Mouse (Mus musculus) G1E (cell line): ENCODE data around the gene Drg1. TPM values are rescaled to one million over a fixed set of nuclear protein-coding genes. Genes with fewer than 3 reads are reported as not detected.

Source experiments
- ATAC-seq: 2 replicates; pipeline ENCODE4 v1.8.0; 2016; ENCODE audit warnings: mild to moderate bottlenecking; ENCODE audit not compliant: insufficient number of reproducible peaks, poor library complexity, low FRiP score, severe bottlenecking; ENCODE audit errors: extremely low read depth
- DNase-seq: peaks from one replicate; pipeline ENCODE4 v3.0.0; 2012; ENCODE audit warnings: low spot score
- H3K27me3 ChIP-seq: 2 replicates; pipeline ENCODE4 v1.6.1; 2012; ENCODE audit warnings: mild to moderate bottlenecking, low read length, inconsistent platforms; ENCODE audit not compliant: insufficient read depth
- H3K36me3 ChIP-seq: replicated peaks from 2 replicates; pipeline ENCODE3; 2012; ENCODE audit warnings: mild to moderate bottlenecking, inconsistent platforms
- H3K4me1 ChIP-seq: 2 replicates; pipeline ENCODE4 v1.6.1; 2012; ENCODE audit warnings: low read depth, low read length, inconsistent platforms, mixed read lengths; ENCODE audit not compliant: insufficient read depth
- H3K4me3 ChIP-seq: 2 replicates; pipeline ENCODE4 v1.5.1; 2012; ENCODE audit warnings: low read depth, mild to moderate bottlenecking, inconsistent platforms, low read length, moderate library complexity, mixed read lengths
- H3K9me3 ChIP-seq: replicated peaks from 2 replicates; pipeline ENCODE4 v1.6.1; 2012; ENCODE audit warnings: inconsistent platforms
- CTCF ChIP-seq: IDR thresholded peaks from 2 replicates; pipeline ENCODE4 v1.5.1; 2012; ENCODE audit warnings: low read depth, low read length, inconsistent platforms, mixed read lengths
- GATA1 ChIP-seq: IDR thresholded peaks from 2 replicates; pipeline ENCODE4 v1.6.1; 2012; ENCODE audit warnings: borderline replicate concordance, low read length, inconsistent platforms, mixed read lengths
- GATA2 ChIP-seq: IDR thresholded peaks from 2 replicates; pipeline ENCODE4 v1.6.1; 2012; ENCODE audit warnings: low read depth, low read length, inconsistent platforms, borderline replicate concordance
- POLR2AphosphoS5 ChIP-seq: IDR thresholded peaks from 2 replicates; pipeline ENCODE4 v1.6.1; 2012; ENCODE audit warnings: low read depth, low read length, inconsistent platforms; ENCODE audit not compliant: insufficient replicate concordance
- TAL1 ChIP-seq: conservative IDR thresholded peaks from 2 replicates; pipeline ENCODE4 v1.6.1; 2012; ENCODE audit warnings: low read depth, low read length, inconsistent platforms, mixed read lengths
- polyA plus RNA-seq: library from polyadenylated mRNA; stranded (reverse); fragments of >175 nt; gene quantifications from 2 replicates; pipeline ENCODE4 v1.2.3, GENCODE M21; 2012
- total RNA-seq, 2 experiments: library from RNA; stranded (forward) in 1 of 2; stranded (reverse) in 1 of 2; fragments of 200-1000 nt in 1 of 2; fragments of >200 nt in 1 of 2; fragmentation: Nextera tagmentation in 1 of 2; gene quantifications; 2 replicates each; pipeline ENCODE4 v1.2.3; 2014 to 2017

Drg1 gene
- total and polyA plus RNA-seq, 3 experiments, result 101 to 303 (median 198) TPM

GRCm38 (mm10) chr11:3291311-3292061, 25.3 kb upstream of the Drg1 start:
- no peak for DNase-seq
- peak overlapping the region; percentile 93 for H3K4me3 ChIP-seq
- peaks cover 56% of the 10 kb centered on the region for H3K36me3 ChIP-seq
- ATAC-seq, result no peak
- H3K9me3 ChIP-seq, result no peaks in the 10 kb centered on the region
- peaks cover 78% of the 10 kb centered on the region for H3K4me1 ChIP-seq
- no peaks in the 10 kb centered on the region for H3K27me3 ChIP-seq
- TF ChIP-seq TAL1 (no peak), POLR2AphosphoS5 (no peak), GATA2 (no peak), CTCF (no peak), GATA1 (no peak)

- no peaks in the 10 kb centered on the region for H3K9me3 ChIP-seq
- H3K36me3 ChIP-seq, result peaks cover 49% of the 10 kb centered on the region
- no peak for TF ChIP-seq GATA1
- TF ChIP-seq TAL1, result no peak
- TF ChIP-seq GATA2, result no peak
- TF ChIP-seq CTCF, result no peak
- TF ChIP-seq POLR2AphosphoS5, result no peak; the same call in 1 of the 2 replicates
- ATAC-seq (no peak), DNase-seq (no peak)
- H3K4me3 ChIP-seq, result peak overlapping the region; percentile 93
- peaks cover 74% of the 10 kb centered on the region for H3K4me1 ChIP-seq
- no peaks in the 10 kb centered on the region for H3K27me3 ChIP-seq
Observed at GRCm38 (mm10) chr11:3290640-3291310, 24.6 kb upstream of the Drg1 start.

GRCm38 (mm10) chr11:3289803-3290639, 23.8 kb upstream of the Drg1 start:
- Histone ChIP-seq H3K27me3 (no peaks in the 10 kb centered on the region), H3K9me3 (no peaks in the 10 kb centered on the region), H3K36me3 (peaks cover 42% of the 10 kb centered on the region), H3K4me1 (peaks cover 66% of the 10 kb centered on the region), H3K4me3 (peak overlapping the region; percentile 93)
- TF ChIP-seq CTCF (peak; percentile 49), GATA2 (no peak)
- ATAC-seq (no peak), DNase-seq (peak; percentile 83)

- Histone ChIP-seq H3K27me3 (no peaks in the 10 kb centered on the region), H3K36me3 (peaks cover 37% of the 10 kb centered on the region), H3K4me3 (peak overlapping the region; percentile 93), H3K9me3 (no peaks in the 10 kb centered on the region), H3K4me1 (peaks cover 60% of the 10 kb centered on the region)
- ATAC-seq, result peak; percentile 36
- no peak for TF ChIP-seq POLR2AphosphoS5
- no peak for TF ChIP-seq TAL1
- TF ChIP-seq GATA1, result no peak
- no peak for TF ChIP-seq CTCF
- no peak for TF ChIP-seq GATA2
- DNase-seq, result peak; percentile 91
Observed at GRCm38 (mm10) chr11:3289302-3289802, 23.1 kb upstream of the Drg1 start.

GRCm38 (mm10) chr11:3288521-3289301, 22.5 kb upstream of the Drg1 start, which contains the start of gene Patz1:
Gene Patz1, plus strand, starts transcription at chr11:3288874.
- peaks cover 31% of the 10 kb centered on the region for H3K36me3 ChIP-seq
- peak within 1 kb of the TSS; percentile 93 for H3K4me3 ChIP-seq
- ATAC-seq, result peak; percentile 1; the same call in 1 of the 2 replicates
- no peaks in the 10 kb centered on the region for H3K27me3 ChIP-seq
- no peaks in the 10 kb centered on the region for H3K9me3 ChIP-seq
- peak; percentile 28 for DNase-seq
- 0 out of 2 replicates have a peak, but pooled peaks have one; percentile 25 for TF ChIP-seq POLR2AphosphoS5
- no peak for TF ChIP-seq TAL1
- H3K4me1 ChIP-seq, result peaks cover 53% of the 10 kb centered on the region
